Mouse (Mus musculus) ES-E14 (cell line): ENCODE results near the gene Rab43.

Experiments used
- CHD2 ChIP-seq: IDR thresholded peaks from 2 replicates; pipeline ENCODE4 v1.6.1; 2014; ENCODE audit warnings: mild to moderate bottlenecking, low read depth, low read length, inconsistent platforms
- MAFK ChIP-seq: IDR thresholded peaks from 2 replicates; pipeline ENCODE4 v1.6.1; 2014; ENCODE audit warnings: mild to moderate bottlenecking, low read depth, low read length, inconsistent platforms; ENCODE audit not compliant: insufficient read depth
- ZC3H11A ChIP-seq: IDR thresholded peaks from 2 replicates; pipeline ENCODE4 v1.6.1; 2012; ENCODE audit warnings: low read depth, mild to moderate bottlenecking, inconsistent platforms, low read length, borderline replicate concordance
- ZNF384 ChIP-seq: IDR thresholded peaks from 2 replicates; pipeline ENCODE4 v1.6.1; 2012; ENCODE audit warnings: low read depth, low read length, inconsistent platforms

- no peak for TF ChIP-seq CHD2
- TF ChIP-seq MAFK: no peak
- TF ChIP-seq ZC3H11A: no peak
- TF ChIP-seq ZNF384: no peak
Measured at GRCm38 (mm10) chr6:87780546-87781301, 31.2 kb downstream of the Rab43 start.
